Mouse (Mus musculus) lung, adult 2 months (tissue): Measurements from ENCODE around the gene Cdcp1. TPM values are rescaled to one million over a fixed set of nuclear protein-coding genes. Genes with fewer than 3 reads are reported as not detected.

Experiments used
- DNase-seq: peaks from one replicate; pipeline ENCODE4 v3.0.0; 2022
- H3K4me1 ChIP-seq: fragments of 200-500 bp; 2 replicates; pipeline ENCODE4 v1.6.1; 2011; ENCODE audit warnings: low read length; ENCODE audit not compliant: control insufficient read depth, insufficient read depth
- H3K4me3 ChIP-seq: fragments of 200-500 bp; replicated peaks from 2 replicates; pipeline ENCODE3; 2011; ENCODE audit warnings: low read depth, mild to moderate bottlenecking, control low read depth, low read length; ENCODE audit errors: extremely low read depth
- CTCF ChIP-seq: fragments of 200-500 bp; IDR thresholded peaks from 2 replicates; pipeline ENCODE4 v1.5.1; 2011; ENCODE audit warnings: mild to moderate bottlenecking, low read length, control low read depth; ENCODE audit not compliant: insufficient read depth
- POLR2A ChIP-seq: fragments of 200-500 bp; IDR thresholded peaks from 2 replicates; pipeline ENCODE4 v1.6.1; 2011; ENCODE audit warnings: low read depth, mild to moderate bottlenecking, control low read depth, low read length, borderline replicate concordance; ENCODE audit errors: extremely low read depth
- WGBS: fragments of 180-500 bp; shearing (Covaris S2); methylation state at CpG from one replicate; pipeline ENCODE4 v1.1.7; 2018; 5-methylcytosine and 5-hydroxymethylcytosine counted together
- polyA plus RNA-seq: library from polyadenylated mRNA; depleted of rRNA; stranded (reverse); fragments of >200 nt; gene quantifications from 2 replicates; pipeline ENCODE4 v1.2.3, GENCODE M21; 2012

Cdcp1 gene
- polyA plus RNA-seq, 1 experiment = 14.2 TPM

DNA sequence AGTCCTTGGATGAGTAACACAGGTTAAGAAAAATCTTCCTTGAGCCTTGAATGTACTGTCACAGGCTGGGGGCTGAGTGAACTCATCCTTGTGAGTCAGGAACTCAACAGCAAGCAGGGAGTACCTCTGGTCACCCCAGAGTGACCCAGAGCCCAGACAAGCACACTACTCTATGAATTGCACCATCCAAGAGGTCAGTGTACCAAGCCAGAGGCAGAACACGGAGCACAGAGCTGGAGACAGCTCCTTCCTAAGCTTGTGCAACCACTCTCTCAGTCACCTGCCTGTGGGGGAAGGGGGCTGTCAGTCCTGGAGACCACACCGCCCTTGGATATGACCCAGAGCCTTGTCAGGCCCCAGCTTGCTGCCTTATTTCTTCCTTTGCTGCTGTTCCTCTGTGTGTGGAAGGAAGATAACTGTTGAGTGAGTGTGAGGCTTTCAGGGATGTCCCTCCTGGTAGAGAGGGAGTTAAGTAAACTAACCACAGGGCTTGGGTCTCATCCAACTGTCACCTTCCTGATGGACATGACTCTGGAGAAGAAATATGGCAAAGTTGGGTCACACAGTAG, 9.1 kb upstream of the Cdcp1 start:
- H3K4me3 ChIP-seq = no peak overlapping the region
- TF ChIP-seq POLR2A (no peak), CTCF (no peak)
- 53% methylated on average over 2 of the region's 2 CpGs for WGBS
- H3K4me1 ChIP-seq = peaks cover under 1% of the 10 kb centered on the region; the same call in 1 of the 2 replicates
- DNase-seq = no peak

GRCm38 (mm10) chr9:123219826-123220225, 4.0 kb upstream of the Cdcp1 start:
- TF ChIP-seq CTCF = no peak
- TF ChIP-seq POLR2A = no peak
- Histone ChIP-seq H3K4me1 (peaks cover 2% of the 10 kb centered on the region; the same call in 1 of the 2 replicates), H3K4me3 (no peak overlapping the region)
- no peak for DNase-seq
- 27% methylated on average over 5 of the region's 5 CpGs for WGBS

DNA sequence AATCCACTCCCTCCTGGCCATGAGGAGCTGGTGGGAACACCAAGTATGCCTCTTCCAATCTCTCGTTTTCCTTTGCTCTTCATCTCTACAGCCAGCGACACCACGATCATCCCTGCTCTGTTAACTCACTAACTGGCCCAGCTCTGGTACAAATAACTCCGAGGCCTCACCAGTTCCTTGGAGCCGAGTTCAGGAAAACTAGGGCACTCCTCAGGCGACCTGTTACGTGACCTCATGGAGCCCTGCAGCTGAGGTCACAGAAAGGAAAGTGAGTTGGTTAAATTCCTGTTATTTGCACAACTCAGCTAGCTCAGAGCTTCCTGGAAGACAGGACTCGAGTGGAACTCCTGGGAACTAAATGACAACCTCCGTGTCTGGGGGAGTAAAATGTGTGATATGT, 2.5 kb downstream of the Cdcp1 start:
- no peaks in the 10 kb centered on the region for H3K4me1 ChIP-seq
- TF ChIP-seq CTCF (no peak), POLR2A (no peak)
- DNase-seq = no peak
- H3K4me3 ChIP-seq = no peak overlapping the region
- WGBS = 54% methylated on average over 9 of the region's 9 CpGs

DNA sequence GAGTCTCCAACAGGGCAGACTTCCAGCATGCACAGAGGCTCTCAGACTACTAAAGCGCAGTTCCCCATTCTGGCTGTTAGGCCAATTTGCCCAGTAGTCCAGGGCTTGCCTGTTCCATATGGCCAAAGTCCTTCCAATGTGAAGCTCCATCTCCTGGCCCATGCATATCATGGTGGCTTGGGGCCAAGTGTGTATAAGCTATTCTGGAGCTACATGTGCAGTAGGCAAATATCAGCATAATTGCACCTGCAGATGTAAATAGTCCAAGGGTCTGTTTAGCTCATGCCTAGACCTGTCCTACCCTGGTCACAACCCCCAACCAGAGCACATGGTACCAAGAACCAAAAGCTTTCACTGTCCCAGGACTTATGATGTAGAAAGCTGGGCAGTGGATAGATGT, 7.9 kb downstream of the Cdcp1 start:
- peaks cover 3% of the 10 kb centered on the region; the same call in 1 of the 2 replicates for H3K4me1 ChIP-seq
- TF ChIP-seq CTCF (no peak), POLR2A (no peak)
- WGBS = 100% methylated on average over 1 of the region's 1 CpGs
- no peak for DNase-seq
- H3K4me3 ChIP-seq = no peak overlapping the region

DNA sequence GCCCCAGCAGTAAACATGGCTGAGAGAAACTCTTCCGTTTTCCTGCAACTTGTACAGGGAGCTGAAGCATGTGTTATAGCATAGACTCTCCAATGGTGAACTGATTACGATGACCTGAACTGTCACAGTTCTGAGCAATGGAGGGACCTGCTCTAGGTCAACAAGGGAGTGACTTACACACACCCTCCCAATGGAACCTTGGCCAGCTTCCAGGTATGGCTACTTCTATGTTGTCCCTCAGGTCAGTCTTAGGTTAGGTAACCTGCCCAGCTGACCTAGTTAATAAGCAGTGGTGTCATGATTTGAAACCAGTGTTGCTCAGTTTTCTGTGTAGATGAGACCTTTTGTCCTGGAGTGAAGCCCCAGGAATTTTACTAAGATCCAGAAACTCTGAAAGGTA, 8.9 kb downstream of the Cdcp1 start:
- no peak for DNase-seq
- Histone ChIP-seq H3K4me3 (no peak overlapping the region), H3K4me1 (peaks cover 3% of the 10 kb centered on the region; the same call in 1 of the 2 replicates)
- TF ChIP-seq POLR2A = no peak
- no peak for TF ChIP-seq CTCF
- 62% methylated on average over 2 of the region's 2 CpGs for WGBS

DNA sequence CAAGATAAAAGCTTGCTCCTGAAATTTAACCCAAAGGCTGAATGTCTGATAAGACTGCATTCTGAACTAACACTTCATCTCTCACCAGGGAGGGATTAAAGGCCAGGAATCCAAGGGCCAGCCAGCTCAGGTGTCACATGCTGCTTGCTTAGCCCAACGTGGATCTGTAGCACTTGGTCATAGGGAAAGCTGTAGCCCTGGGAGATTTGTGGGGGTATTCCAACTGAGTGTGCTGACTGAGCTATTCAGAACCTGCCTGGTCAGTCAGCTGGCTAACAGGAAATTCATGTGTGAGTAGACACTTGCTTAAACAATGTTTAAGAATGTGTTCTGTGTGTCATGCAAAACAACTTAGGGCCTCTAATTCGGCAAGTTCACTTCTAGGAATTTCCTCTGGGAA, 9.3 kb downstream of the Cdcp1 start:
- no peak for DNase-seq
- Histone ChIP-seq H3K4me3 (no peak overlapping the region), H3K4me1 (peaks cover 3% of the 10 kb centered on the region; the same call in 1 of the 2 replicates)
- WGBS = 35% methylated on average over 2 of the region's 2 CpGs
- TF ChIP-seq CTCF (no peak), POLR2A (no peak)

DNA sequence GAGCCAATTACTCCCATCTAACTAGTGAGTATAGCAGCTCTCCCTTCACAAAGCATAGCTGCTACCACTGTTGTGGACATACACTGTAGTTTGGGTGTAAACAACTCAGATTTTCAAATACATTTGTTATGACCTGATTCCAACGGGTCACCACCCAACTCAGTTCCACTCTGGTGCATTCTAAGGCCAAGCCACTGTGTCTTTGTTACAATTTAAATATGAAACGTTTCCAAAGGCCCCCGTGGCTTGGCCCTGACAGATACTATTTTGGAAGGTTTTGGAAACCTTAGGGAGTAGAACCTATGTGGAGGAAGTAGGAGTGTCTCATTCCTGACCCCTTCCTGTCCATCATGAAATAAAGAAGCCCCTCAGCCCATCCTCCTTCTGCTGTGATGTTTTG, 15.7 kb downstream of the Cdcp1 start:
- H3K4me1 ChIP-seq = no peaks in the 10 kb centered on the region
- H3K4me3 ChIP-seq = no peak overlapping the region
- DNase-seq = no peak
- 63% methylated on average over 3 of the region's 3 CpGs for WGBS
- TF ChIP-seq POLR2A (no peak), CTCF (no peak)

DNA sequence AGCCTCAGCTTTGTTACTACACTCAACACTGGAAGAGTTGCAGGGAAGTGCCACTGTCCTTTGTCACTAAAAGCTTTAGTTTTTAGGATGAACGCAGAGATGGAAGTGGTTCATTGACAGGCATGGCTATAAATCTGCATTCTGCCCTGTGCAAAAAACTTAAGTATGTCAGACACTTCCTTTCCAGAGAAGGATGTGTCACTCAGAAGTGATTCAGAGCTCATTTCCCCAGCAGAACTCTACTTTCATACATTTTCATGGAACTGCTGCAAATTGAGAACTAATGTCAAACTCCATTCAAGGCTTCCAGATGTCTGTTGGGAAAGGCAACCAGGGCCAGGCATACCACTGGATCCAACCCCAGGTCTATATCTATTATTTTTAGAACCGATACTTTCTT, 27.6 kb downstream of the Cdcp1 start:
- H3K4me3 ChIP-seq = no peak overlapping the region
- no peak for DNase-seq
- H3K4me1 ChIP-seq = no peaks in the 10 kb centered on the region
- 65% methylated on average over 2 of the region's 2 CpGs for WGBS
- TF ChIP-seq POLR2A (no peak), CTCF (no peak)

GRCm38 (mm10) chr9:123187589-123187988, 28.2 kb downstream of the Cdcp1 start:
- 89% methylated on average over 5 of the region's 5 CpGs for WGBS
- no peak overlapping the region for H3K4me3 ChIP-seq
- no peak for DNase-seq
- no peak for TF ChIP-seq POLR2A
- TF ChIP-seq CTCF = no peak
- H3K4me1 ChIP-seq = no peaks in the 10 kb centered on the region

DNA sequence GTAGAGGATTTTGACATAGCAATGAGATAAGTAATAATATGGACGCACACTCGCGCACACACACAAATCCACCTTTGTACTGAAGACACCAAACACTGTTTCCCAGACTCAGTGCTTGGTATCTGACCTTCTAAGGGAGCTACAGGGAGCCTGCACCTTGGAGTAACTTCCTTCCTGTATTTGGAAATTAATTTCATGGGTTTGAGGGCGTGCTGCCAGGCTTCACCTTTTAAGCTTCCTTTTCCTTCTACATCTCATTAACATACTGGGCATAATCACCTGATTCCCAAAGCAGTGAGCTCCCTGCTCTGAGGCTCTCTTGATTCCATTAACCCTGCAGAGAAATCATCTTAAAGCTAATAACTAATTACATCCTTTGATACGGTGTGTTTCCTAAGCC, 29.7 kb downstream of the Cdcp1 start:
- Histone ChIP-seq H3K4me1 (no peaks in the 10 kb centered on the region), H3K4me3 (no peak overlapping the region)
- DNase-seq = no peak
- TF ChIP-seq CTCF (no peak), POLR2A (no peak)
- 77% methylated on average over 5 of the region's 5 CpGs for WGBS

DNA sequence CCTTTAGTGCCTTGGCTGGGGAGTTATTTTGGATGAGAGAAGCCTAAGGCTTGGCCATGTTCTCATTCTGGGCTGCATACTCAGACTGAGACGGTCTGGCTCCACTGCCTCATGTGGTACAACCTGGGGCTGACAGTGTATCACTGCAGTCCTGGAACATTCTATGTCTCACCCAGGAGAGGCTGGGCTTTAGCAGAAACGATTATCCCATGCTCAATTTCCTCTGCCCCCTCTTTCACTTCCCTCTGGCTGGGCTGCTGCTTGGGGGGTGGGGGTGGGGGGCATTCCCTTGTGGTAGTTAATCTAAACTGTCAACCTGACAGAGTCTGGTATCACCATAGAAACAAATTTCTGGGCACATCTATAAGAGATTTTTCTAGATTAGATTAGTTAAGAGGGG, 30.3 kb downstream of the Cdcp1 start:
- Histone ChIP-seq H3K4me3 (no peak overlapping the region), H3K4me1 (no peaks in the 10 kb centered on the region)
- TF ChIP-seq POLR2A (no peak), CTCF (no peak)
- 35% methylated on average over 2 of the region's 2 CpGs for WGBS
- DNase-seq = no peak
